Mouse (Mus musculus): ENCODE measurements around the gene Acap1.
"Not testable (repeated sequence)": the region's sequence is repeated elsewhere in the genome, so short reads cannot be mapped to it uniquely, and the experiment has no call there.

The Acap1 gene

DNA sequence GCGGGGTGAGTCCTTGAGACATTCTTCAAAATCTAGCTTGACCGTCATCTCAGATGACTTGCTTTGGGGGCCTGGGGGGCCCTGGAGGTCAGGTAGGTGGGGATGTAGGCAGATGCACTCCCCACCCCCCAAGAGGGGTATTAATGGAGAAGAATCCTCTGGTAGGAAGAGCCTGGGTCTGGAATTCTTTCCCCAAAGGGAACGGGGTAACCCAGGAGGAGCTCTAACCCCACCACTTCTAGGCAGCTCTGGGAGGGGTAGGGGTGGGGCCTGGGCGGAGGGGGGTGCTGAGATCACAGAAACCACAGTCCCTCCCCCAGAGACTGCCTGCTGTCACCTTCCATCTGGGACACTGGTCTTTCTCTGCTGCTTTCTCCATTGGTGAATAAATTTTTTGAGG, at the start of gene Acap1:
Acap1 (minus strand) TSS at position 249 of the 400 bp plus-strand sequence.
- no peak for DNase-seq (ENCODE audit: low spot score)

GRCm38 (mm10) chr11:69940962-69941361, 45.6 kb upstream of the Acap1 start:
- no peak for DNase-seq (ENCODE audit: low spot score)

DNA sequence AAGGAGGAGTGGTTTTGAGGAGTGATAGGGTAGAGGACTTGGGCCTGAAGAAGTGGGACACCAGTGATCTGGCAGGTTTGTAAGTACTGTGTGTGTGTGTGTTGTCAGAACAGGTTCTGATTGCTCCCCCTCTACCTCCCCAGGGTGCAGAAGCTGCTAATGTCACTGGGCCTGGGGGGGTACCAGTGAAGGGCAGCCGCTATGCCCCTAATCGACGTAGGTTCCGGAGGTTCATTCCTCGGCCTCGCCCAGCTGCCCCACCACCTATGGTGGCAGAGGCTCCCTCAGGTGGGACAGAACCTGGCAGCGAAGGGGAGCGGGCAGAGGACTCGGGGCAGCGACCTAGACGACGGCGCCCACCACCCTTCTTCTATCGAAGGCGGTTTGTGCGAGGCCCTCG, 44.4 kb upstream of the Acap1 start:
- DNase-seq (ENCODE audit: low spot score) = no peak

GRCm38 (mm10) chr11:69939181-69939580, 43.8 kb upstream of the Acap1 start:
- no peak for DNase-seq (ENCODE audit: low spot score)

GRCm38 (mm10) chr11:69938401-69938979, 43.2 kb upstream of the Acap1 start:
- DNase-seq (ENCODE audit: low spot score) = no peak

- DNase-seq (ENCODE audit: low spot score) = no peak
Observed at GRCm38 (mm10) chr11:69937834-69938233, 42.5 kb upstream of the Acap1 start.

GRCm38 (mm10) chr11:69937385-69937784, 42.0 kb upstream of the Acap1 start:
- no peak for DNase-seq (ENCODE audit: low spot score)

- DNase-seq (ENCODE audit: low spot score) = no peak
Observed at GRCm38 (mm10) chr11:69936714-69937347, 41.5 kb upstream of the Acap1 start.

DNA sequence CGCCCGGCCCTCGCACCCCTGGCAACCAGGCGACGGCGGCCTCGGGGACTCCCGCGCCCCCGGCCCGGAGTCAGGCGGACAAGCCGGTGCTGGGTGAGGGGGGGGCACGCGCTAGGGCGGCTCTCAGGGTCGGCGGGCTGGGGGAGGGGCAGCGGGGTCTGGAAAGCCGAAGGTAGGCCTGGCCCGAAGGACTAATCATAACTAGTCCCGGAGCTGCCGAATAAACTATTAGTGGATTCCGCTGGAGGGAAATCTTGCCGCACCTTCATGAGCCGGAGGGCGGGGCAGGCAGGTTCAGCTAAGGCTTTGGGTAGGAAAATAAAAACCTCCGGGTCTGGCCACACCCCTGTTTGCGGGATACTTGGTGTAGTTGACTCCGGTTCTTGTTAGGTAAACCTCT, 40.8 kb upstream of the Acap1 start:
- no peak for DNase-seq (ENCODE audit: low spot score)

GRCm38 (mm10) chr11:69935137-69935879, 40.0 kb upstream of the Acap1 start, which contains the start of gene Ybx2:
Gene Ybx2 (plus strand): TSS chr11:69935796.
- DNase-seq (ENCODE audit: low spot score) = peak; percentile 80

GRCm38 (mm10) chr11:69934681-69935080, 39.3 kb upstream of the Acap1 start:
- DNase-seq (ENCODE audit: low spot score) = no peak

GRCm38 (mm10) chr11:69934169-69934568, 38.8 kb upstream of the Acap1 start:
- peak; percentile 91 for DNase-seq (ENCODE audit: low spot score)

- DNase-seq (ENCODE audit: low spot score) = no peak
Observed at GRCm38 (mm10) chr11:69933066-69933465, 37.7 kb upstream of the Acap1 start.

GRCm38 (mm10) chr11:69932254-69932653, 36.9 kb upstream of the Acap1 start:
- DNase-seq (ENCODE audit: low spot score) = no peak

GRCm38 (mm10) chr11:69931769-69932168, 36.4 kb upstream of the Acap1 start:
- no peak for DNase-seq (ENCODE audit: low spot score)

DNA sequence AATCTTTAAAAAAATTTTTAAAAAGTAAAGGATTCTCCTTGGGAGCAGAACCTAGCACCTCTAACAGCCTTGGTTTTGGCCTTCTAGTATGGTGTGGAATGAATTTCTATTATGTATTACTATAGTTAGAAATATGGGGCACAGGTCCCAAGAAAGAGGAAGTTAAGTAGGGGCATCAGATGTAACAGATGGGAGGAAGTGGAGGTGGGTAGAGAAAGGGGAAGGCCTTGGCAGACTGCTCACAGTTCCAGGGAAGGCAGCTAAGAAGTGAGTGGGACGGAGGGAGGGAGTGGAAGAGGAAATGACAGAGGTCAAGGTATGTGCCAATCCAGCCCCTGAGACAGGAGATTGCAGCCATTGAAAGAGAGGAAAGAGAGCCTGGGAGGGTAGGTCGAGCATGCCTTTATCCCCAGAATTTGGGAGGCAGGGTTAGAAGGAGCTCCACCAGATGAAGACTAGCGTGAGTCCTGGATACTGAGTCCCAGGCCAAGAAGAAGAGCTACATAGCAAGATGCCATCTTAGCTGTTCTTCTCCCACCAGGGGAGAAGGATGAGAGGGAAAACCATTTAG, 35.7 kb upstream of the Acap1 start:
- no peak for DNase-seq (ENCODE audit: low spot score)

DNA sequence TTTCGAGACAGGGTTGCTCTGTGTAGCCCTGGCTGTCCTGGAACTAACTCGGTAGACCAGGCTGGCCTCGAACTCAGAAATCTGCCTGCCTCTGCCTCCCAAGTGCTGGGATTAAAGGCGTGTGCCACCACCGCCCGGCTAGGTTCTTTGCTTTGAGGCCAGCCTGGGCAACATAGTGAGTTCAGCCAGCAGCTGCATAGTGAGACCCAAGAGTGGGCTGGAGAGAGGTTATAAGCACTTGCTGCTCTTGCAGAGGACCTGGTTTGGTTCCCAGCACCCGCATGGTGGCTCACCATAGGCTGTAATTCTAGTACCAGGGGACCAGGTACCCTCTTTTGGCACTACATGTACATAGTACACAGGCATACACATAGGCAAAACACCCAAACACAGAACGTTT, 34.8 kb upstream of the Acap1 start:
- DNase-seq (ENCODE audit: low spot score) = not testable (repeated sequence)

DNA sequence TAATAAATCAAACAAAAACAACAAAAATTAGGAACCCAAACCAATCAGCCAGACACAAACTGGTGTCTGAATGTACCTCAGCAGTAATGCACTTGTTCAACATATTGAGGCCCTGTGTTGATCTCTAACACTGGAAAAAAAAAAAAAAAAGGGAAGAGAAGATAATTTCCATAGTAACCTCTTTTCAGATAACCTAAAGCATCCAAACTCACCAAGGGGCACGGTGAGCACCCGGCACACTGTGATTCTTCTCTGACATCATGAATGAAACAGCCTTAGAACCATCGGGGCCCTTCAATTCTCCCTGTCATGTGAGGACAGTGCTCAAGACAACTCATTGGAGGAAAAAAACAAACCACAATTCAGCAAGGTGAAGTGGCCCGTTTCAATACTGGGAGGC, 34.4 kb upstream of the Acap1 start:
- no peak for DNase-seq (ENCODE audit: low spot score)

DNA sequence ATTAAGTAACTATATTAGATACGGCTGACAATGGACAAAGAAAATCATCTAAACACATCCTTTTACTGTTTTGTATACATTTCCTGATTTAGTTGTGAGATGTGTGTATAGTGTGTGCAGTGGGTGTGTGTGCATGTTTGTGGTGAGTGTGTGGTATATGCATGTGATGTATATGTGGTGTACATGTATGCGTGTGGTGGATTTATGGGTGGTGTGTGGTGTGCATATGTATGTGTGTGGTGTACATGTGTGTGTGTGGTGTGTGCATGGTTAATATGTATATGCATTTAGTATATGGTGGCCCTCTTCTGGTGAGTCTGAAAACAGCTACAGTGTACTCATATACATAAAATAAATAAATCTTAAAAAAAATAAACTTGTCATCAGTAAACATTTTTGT, 32.2 kb upstream of the Acap1 start:
- no peak for DNase-seq (ENCODE audit: low spot score)

DNA sequence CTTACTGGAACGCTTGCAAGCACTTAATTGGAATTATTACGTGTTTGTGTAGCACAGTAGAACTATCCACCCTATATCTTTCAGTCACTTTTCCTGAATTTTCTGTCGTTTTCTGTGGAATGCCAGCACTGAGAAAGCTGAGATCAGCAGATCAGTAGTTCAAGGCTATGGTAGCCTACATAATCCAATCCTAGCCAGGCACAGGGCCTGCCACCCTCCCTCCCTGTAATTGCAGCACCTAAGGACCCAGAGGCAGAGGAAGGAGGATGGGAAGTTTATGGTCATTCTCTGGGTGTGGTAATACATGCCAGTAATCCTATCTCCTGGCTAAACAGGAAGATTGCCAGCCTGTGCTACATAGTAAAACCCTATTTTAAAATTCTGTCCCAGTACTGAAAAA, 27.5 kb upstream of the Acap1 start:
- DNase-seq (ENCODE audit: low spot score) = no peak

GRCm38 (mm10) chr11:69922012-69922756, 26.8 kb upstream of the Acap1 start:
- no peak for DNase-seq (ENCODE audit: low spot score)
